ENCODE assay signal across 7 mouse cellular contexts in genomic region chr17:28802006-28802481, GRCm38 (mm10). TPM values are rescaled to one million over a fixed set of nuclear protein-coding genes. Genes with fewer than 3 reads are reported as not detected.
DNase-seq lines count a peak whose midpoint lies in the region; ATAC-seq and TF ChIP-seq lines count a peak whose summit lies in the region.

No protein-coding gene starts in this region.

- H3K4me2 ChIP-seq in liver, embryonic 12.5 days, result peak overlapping the region; percentile 95

- H3K27ac ChIP-seq in layer of hippocampus, adult 2 months, result peak overlapping the region; percentile 98
- peak overlapping the region; percentile 100 for H3K27ac ChIP-seq in forebrain, embryonic 10.5 days
- H3K27ac ChIP-seq in liver, embryonic 12.5 days, result peak overlapping the region; percentile 99

- TF ChIP-seq CTCF in layer of hippocampus, adult 2 months (conservative IDR thresholded peaks at IDR 0.05), result no peak

- H3K9ac ChIP-seq in liver, embryonic 12.5 days, result peak overlapping the region; percentile 100

- intact Hi-C loops in gastrocnemius, postnatal 14 days (cut with DNase I; ENCODE audit: low total_unique reads), result no loop called here

- no peaks in the 10 kb centered on the region for H3K27me3 ChIP-seq in forebrain, embryonic 10.5 days (ENCODE audit: poor library complexity, severe bottlenecking)
- peaks cover 3% of the 10 kb centered on the region; the same call in 1 of the 2 replicates for H3K27me3 ChIP-seq in liver, embryonic 12.5 days (replicated peaks)

- H3K4me1 ChIP-seq in forebrain, embryonic 10.5 days, result peaks cover 36% of the 10 kb centered on the region
- H3K4me1 ChIP-seq in liver, embryonic 12.5 days, result peaks cover 70% of the 10 kb centered on the region

- 2% methylated on average over 18 of the region's 18 CpGs for WGBS in forebrain, embryonic 10.5 days
- 3% methylated on average over 18 of the region's 18 CpGs for WGBS in liver, embryonic 12.5 days (ENCODE audit: insufficient replicate concordance)

- H3K9me3 ChIP-seq in forebrain, embryonic 10.5 days, result no peaks in the 10 kb centered on the region
- H3K9me3 ChIP-seq in liver, embryonic 12.5 days (replicated peaks), result no peaks in the 10 kb centered on the region

- H3K36me3 ChIP-seq in forebrain, embryonic 10.5 days (replicated peaks), result peaks cover 32% of the 10 kb centered on the region
- H3K36me3 ChIP-seq in liver, embryonic 12.5 days, result peaks cover 35% of the 10 kb centered on the region

- no peak for DNase-seq in layer of hippocampus, adult 2 months (ENCODE audit: low spot score in 2 of 2)
- DNase-seq in layer of hippocampus, adult 9-11 months, result no peak
- peak; percentile 44 for DNase-seq in MN1 (ENCODE audit: low spot score)
- DNase-seq in forebrain, embryonic 10.5 days (ENCODE audit: extremely low spot score, low spot score), result no peak
- no peak for DNase-seq in layer of hippocampus, postnatal 14 days (ENCODE audit: low spot score in 2 of 2)
- DNase-seq in gastrocnemius, postnatal 14 days, result no peak

- no peak for ATAC-seq in liver, embryonic 12.5 days

- H3K4me3 ChIP-seq in layer of hippocampus, adult 2 months, result peak overlapping the region; percentile 80
- peak overlapping the region; percentile 89 for H3K4me3 ChIP-seq in forebrain, embryonic 10.5 days
- H3K4me3 ChIP-seq in liver, embryonic 12.5 days, result peak overlapping the region; percentile 95

RNA-seq across cellular contexts. Expression of gene Brpf3, which starts 1.2 kb away (rescaled TPM):
- total RNA-seq in layer of hippocampus, adult 2 months (2021), result 10 to 100 TPM; 43.4 to 44.8 TPM
- polyA plus RNA-seq in forebrain, embryonic 10.5 days (2016; fragmentation: Nextera tagmentation; extraction: Ambion mirVana), result 8.9 and 12.0 TPM in 2 replicates
- polyA plus RNA-seq in liver, embryonic 12.5 days (2016; fragmentation: Nextera tagmentation; extraction: Ambion mirVana), result 67.4 and 68.8 TPM in 2 replicates
- 10 to 100 TPM; 31.8 to 35.7 TPM for total RNA-seq in layer of hippocampus, postnatal 14 days (2021)
- total RNA-seq in gastrocnemius, postnatal 14 days (2021), result 10 to 100 TPM; 14.5 to 15.0 TPM

RNA-seq across cellular contexts. Expression of gene Mapk13, which starts 32.9 kb away (rescaled TPM):
- total RNA-seq in layer of hippocampus, adult 2 months (2021), result under 1 TPM; 0.59 to 0.66 TPM
- 8.4 and 8.7 TPM in 2 replicates for polyA plus RNA-seq in forebrain, embryonic 10.5 days (2016; fragmentation: Nextera tagmentation; extraction: Ambion mirVana)
- polyA plus RNA-seq in liver, embryonic 12.5 days (2016; fragmentation: Nextera tagmentation; extraction: Ambion mirVana), result 2.3 and 2.5 TPM in 2 replicates
- total RNA-seq in layer of hippocampus, postnatal 14 days (2021), result 1 to 10 TPM; 1.0 to 1.5 TPM
- under 1 TPM; 0.24 to 0.39 TPM for total RNA-seq in gastrocnemius, postnatal 14 days (2021)

RNA-seq across cellular contexts. Expression of gene Pnpla1, which starts 56.2 kb away (rescaled TPM):
- total RNA-seq in layer of hippocampus, adult 2 months (2021), result under 1 TPM; 0.49 to 0.56 TPM
- polyA plus RNA-seq in forebrain, embryonic 10.5 days (2016; fragmentation: Nextera tagmentation; extraction: Ambion mirVana), result not detected in 2 replicates
- polyA plus RNA-seq in liver, embryonic 12.5 days (2016; fragmentation: Nextera tagmentation; extraction: Ambion mirVana), result not detected in 2 replicates
- under 1 TPM; 0.18 to 0.26 TPM for total RNA-seq in layer of hippocampus, postnatal 14 days (2021)
- under 1 TPM in 1 of 2 experiments, not detected in 1; 0.04 TPM for total RNA-seq in gastrocnemius, postnatal 14 days (2021)
